Mouse (Mus musculus) ES-E14 (cell line): ENCODE results near the gene 2210011C24Rik. TPM values are rescaled to one million over a fixed set of nuclear protein-coding genes. Genes with fewer than 3 reads are reported as not detected.
A peak's percentile ranks its signal among the peaks of the same experiment; 100 is the strongest.

Experiments
- DNase-seq: peaks from one replicate; pipeline ENCODE4 v3.0.0-alpha.2; 2013; ENCODE audit warnings: low read depth, low spot score
- H3K27ac ChIP-seq: 2 replicates; pipeline ENCODE4 v1.5.1; 2012; ENCODE audit warnings: low read depth, mild to moderate bottlenecking, low read length, moderate library complexity, mixed read lengths; ENCODE audit not compliant: poor library complexity, insufficient read depth, severe bottlenecking
- H3K36me3 ChIP-seq: 2 replicates; pipeline ENCODE4 v1.6.1; 2012; ENCODE audit warnings: mild to moderate bottlenecking, low read length, moderate library complexity, mixed read lengths; ENCODE audit not compliant: control insufficient read depth, poor library complexity, insufficient read depth, severe bottlenecking
- H3K4me1 ChIP-seq, 2 experiments: fragments of 150-350 bp in 1 of 2; sonication (generic) in 1 of 2; 2 replicates each; pipeline ENCODE4 v1.6.1; 2012; ENCODE audit warnings: low read length in 2 of 2, mild to moderate bottlenecking in 1 of 2, mixed read lengths in 1 of 2; ENCODE audit not compliant: control insufficient read depth in 2 of 2, insufficient read depth in 2 of 2, poor library complexity in 1 of 2
- H3K4me3 ChIP-seq, 2 experiments: fragments of 150-350 bp in 1 of 2; sonication (generic) in 1 of 2; 2 replicates each; pipeline ENCODE4 v1.5.1; 2012; ENCODE audit warnings: low read length in 2 of 2, low read depth in 1 of 2, mild to moderate bottlenecking in 1 of 2, mixed read lengths in 1 of 2; ENCODE audit not compliant: insufficient read depth in 1 of 2, poor library complexity in 1 of 2, severe bottlenecking in 1 of 2
- H3K9ac ChIP-seq: 2 replicates; pipeline ENCODE4 v1.6.1; 2012; ENCODE audit warnings: low read depth, mild to moderate bottlenecking, low read length, mixed read lengths; ENCODE audit not compliant: poor library complexity, insufficient read depth, severe bottlenecking
- H3K9me3 ChIP-seq: fragments of 150-350 bp; sonication (generic); 2 replicates; pipeline ENCODE4 v1.6.1; 2012; ENCODE audit warnings: low read depth, mild to moderate bottlenecking, low read length; ENCODE audit not compliant: control insufficient read depth, insufficient read depth
- CHD2 ChIP-seq: IDR thresholded peaks from 2 replicates; pipeline ENCODE4 v1.6.1; 2014; ENCODE audit warnings: mild to moderate bottlenecking, low read depth, low read length, inconsistent platforms
- HCFC1 ChIP-seq: IDR thresholded peaks from 2 replicates; pipeline ENCODE4 v1.6.1; 2012; ENCODE audit warnings: low read length, inconsistent platforms, borderline replicate concordance; ENCODE audit not compliant: insufficient read depth
- MAFK ChIP-seq: IDR thresholded peaks from 2 replicates; pipeline ENCODE4 v1.6.1; 2014; ENCODE audit warnings: mild to moderate bottlenecking, low read depth, low read length, inconsistent platforms; ENCODE audit not compliant: insufficient read depth
- ZC3H11A ChIP-seq: IDR thresholded peaks from 2 replicates; pipeline ENCODE4 v1.6.1; 2012; ENCODE audit warnings: low read depth, mild to moderate bottlenecking, inconsistent platforms, low read length, borderline replicate concordance
- ZNF384 ChIP-seq: IDR thresholded peaks from 2 replicates; pipeline ENCODE4 v1.6.1; 2012; ENCODE audit warnings: low read depth, low read length, inconsistent platforms
- in situ Hi-C, 2 experiments: fragments of 600-800 bp; cut with MboI; formaldehyde crosslinking; loops; one replicate each; pipeline ENCODE4 v1.15.1; 2025; ENCODE audit warnings: low sequenced_read_pairs in 2 of 2, inconsistent platforms in 1 of 2; ENCODE audit not compliant: unreplicated experiment in 2 of 2
- total RNA-seq: library from RNA; depleted of rRNA; stranded (reverse); fragments of 300-350 nt; gene quantifications from 2 replicates; pipeline ENCODE4 v1.2.3, GENCODE M21; 2012

2210011C24Rik gene
- total RNA-seq, 1 experiment = 4.6 TPM

DNA sequence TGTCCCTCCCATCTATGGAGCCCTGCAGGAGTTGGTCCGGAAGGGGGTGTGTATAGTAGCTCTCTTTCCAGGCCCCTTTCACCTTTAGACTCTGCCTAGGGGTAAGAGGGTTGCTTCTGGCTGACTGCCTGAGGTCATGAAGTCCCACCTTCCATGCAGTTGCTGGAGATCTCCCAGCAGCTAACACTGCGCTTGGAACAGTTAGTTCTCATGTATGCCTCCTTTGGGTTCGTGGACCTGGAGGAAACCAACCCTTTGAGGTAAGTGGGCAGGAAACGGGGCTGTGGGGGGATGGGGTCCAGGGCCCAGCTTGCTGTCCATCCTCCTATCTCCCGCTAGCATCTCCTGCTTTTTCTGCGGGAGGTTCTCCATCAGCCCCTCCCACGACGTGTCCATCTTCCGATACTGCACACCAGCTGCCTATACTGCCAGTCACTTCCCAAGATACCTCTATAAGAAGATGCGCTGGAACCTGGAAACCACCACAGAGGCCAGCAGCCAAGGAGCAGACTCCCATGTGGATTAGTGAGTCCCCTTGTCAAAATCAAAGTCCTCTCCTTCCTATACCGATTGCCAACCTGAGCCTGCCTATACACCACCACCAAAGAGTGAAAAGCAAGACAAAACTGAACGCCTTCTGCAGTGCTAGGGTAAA, 8.9 kb downstream of the 2210011C24Rik start:
- DNase-seq = no peak
- no peaks in the 10 kb centered on the region for H3K9me3 ChIP-seq
- peaks cover 15 to 18% of the 10 kb centered on the region in 2 experiments for H3K4me1 ChIP-seq
- in situ Hi-C loops = no loop called here
- TF ChIP-seq ZNF384 (no peak), MAFK (no peak), ZC3H11A (no peak), CHD2 (no peak), HCFC1 (no peak)
- H3K9ac ChIP-seq = no peak overlapping the region
- H3K4me3 ChIP-seq = no peak overlapping the region; a peak in 1 of 4 replicates
- peaks cover 21% of the 10 kb centered on the region for H3K36me3 ChIP-seq
- H3K27ac ChIP-seq = no peak overlapping the region

DNA sequence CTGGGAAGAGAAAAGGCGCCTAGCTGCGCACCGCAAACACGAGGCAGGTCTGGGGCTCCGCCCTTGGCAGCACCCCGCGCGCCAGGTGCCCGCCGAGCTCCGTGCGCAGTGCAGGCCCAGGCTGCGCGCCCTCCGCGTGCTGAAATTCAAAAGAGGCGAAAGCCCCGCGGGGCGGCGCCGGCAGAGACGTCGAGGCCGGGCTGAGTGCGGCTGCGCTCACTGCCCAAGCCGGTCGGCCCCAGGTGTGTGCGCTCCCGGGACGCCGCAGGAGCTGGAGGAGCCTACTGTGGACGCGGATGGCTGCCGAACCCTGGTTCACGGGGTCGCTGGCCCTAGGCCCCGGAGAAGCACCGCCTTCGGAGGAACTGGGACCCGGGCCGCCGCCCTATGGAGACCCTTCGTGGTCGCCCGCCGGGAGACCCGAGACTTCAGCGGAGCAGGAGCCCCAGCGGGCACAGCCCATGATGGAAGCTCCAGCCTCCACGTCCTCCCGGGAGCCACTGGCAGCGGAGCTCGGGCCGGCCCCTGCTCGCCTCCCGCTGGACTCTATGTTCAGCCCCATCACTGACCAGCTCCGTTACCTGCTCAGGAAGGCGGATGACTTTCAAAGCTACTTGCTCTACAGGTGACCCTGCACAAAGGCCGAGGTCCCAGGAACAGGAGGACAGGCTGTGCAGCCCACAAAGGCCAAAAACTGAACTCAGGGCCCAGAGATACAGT, 10.5 kb downstream of the 2210011C24Rik start, which contains the start of gene 1700067K01Rik:
Gene 1700067K01Rik, plus strand, starts transcription at position 222 of the 720 bp plus-strand sequence.
- Histone ChIP-seq H3K9ac (peak within 1 kb of the TSS; percentile 68), H3K27ac (no peak within 1 kb of the TSS), H3K9me3 (no peaks in the 10 kb centered on the region), H3K4me3 (peak within 1 kb of the TSS; percentile 52 to 59), H3K36me3 (peaks cover 21% of the 10 kb centered on the region), H3K4me1 (peaks cover 13 to 18% of the 10 kb centered on the region in 2 experiments)
- DNase-seq = no peak
- TF ChIP-seq HCFC1 (0 out of 2 replicates have a peak, but pooled peaks have one; percentile 37), MAFK (no peak)
- in situ Hi-C loops = no loop called here

DNA sequence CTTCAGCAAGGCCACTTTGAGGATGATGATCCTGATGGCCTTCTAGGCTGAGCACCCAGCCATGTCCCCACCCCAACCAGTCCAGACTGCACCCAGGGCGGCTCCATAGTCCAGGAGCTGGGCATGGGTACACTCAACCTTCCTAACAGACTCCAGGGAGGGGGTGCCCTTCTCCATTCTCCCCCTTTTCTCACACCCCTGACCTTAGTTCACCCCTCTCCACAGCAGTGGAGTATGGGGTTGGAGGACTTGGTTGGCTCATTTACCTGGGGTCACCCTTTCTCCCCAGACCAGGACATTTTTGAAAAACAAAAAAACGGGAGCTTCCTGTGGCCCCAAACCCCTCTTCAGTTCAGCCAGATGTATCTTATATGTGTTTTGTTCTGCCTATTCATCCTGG, 12.1 kb downstream of the 2210011C24Rik start:
- in situ Hi-C loops = no loop called here
- Histone ChIP-seq H3K4me1 (peaks cover 10 to 22% of the 10 kb centered on the region in 2 experiments), H3K4me3 (no peak overlapping the region), H3K9ac (no peak overlapping the region), H3K36me3 (peaks cover 21% of the 10 kb centered on the region), H3K9me3 (no peaks in the 10 kb centered on the region), H3K27ac (no peak overlapping the region)
- TF ChIP-seq CHD2 (no peak), HCFC1 (no peak)
- DNase-seq = no peak

DNA sequence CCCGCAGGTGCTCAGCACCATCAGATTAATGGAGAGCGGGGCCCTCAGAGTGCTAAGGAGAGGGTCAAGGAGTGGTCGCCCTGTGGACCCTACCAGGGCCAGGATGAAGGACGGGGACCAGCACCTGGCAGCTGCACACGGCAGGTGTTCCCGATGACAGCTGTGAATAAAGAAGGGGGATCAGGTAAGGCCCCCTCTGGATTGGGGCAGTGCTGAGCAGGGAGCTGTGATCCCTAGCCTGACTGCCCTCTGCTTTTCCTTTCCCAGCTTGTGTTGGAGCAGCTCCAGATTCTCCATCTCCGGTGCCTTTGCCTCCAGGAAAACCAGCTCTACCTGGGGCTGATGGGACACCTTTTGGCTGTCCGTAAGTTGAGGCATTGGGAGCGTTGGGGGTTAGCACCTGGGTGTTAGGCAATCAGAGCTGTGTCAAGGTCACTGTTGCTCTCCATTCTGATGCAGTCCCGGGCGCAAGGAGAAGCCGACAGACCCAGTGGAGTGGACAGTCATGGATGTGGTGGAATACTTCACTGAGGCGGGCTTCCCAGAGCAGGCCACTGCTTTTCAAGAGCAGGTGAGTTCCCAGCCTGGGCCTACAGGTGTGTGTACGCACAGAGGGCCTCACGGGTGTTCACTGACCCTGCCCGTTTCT, 12.8 kb downstream of the 2210011C24Rik start:
- Histone ChIP-seq H3K27ac (no peak overlapping the region), H3K4me3 (peak overlapping the region; percentile 81 to 97), H3K9me3 (no peaks in the 10 kb centered on the region), H3K4me1 (peaks cover 8 to 22% of the 10 kb centered on the region in 2 experiments), H3K9ac (peak overlapping the region; percentile 93; the same call in 1 of the 2 replicates), H3K36me3 (peaks cover 21% of the 10 kb centered on the region)
- no peak for DNase-seq
- TF ChIP-seq ZC3H11A = no peak
- no peak for TF ChIP-seq MAFK
- TF ChIP-seq CHD2 = no peak
- TF ChIP-seq ZNF384 = no peak
- TF ChIP-seq HCFC1 = no peak
- in situ Hi-C loops = no loop called here
